Mouse (Mus musculus): ENCODE results near the gene Olfr1218. TPM values are rescaled to one million over a fixed set of nuclear protein-coding genes. Genes with fewer than 3 reads are reported as not detected.
"Not testable (repeated sequence)": the region's sequence is repeated elsewhere in the genome, so short reads cannot be mapped to it uniquely, and the experiment has no call there.

The Olfr1218 gene
- total RNA-seq (2014; fragmentation: Nextera tagmentation) (not detected in 2 replicates), total RNA-seq (2017) (not detected in 2 replicates)

GRCm38 (mm10) chr2:89061087-89061486 is at the start of gene Olfr1218:
TSS of gene Olfr1218 (minus strand) at chr2:89061187.
- ATAC-seq (replicated peaks; ENCODE audit: low FRiP score, low TSS enrichment, poor library complexity, severe bottlenecking): no peak

- ATAC-seq (replicated peaks; ENCODE audit: low FRiP score, low TSS enrichment, poor library complexity, severe bottlenecking): no peak
Measured at GRCm38 (mm10) chr2:89106735-89107134, 45.7 kb upstream of the Olfr1218 start, which contains the start of gene Olfr1220. TSS of gene Olfr1220 (minus strand) at chr2:89106835.

DNA sequence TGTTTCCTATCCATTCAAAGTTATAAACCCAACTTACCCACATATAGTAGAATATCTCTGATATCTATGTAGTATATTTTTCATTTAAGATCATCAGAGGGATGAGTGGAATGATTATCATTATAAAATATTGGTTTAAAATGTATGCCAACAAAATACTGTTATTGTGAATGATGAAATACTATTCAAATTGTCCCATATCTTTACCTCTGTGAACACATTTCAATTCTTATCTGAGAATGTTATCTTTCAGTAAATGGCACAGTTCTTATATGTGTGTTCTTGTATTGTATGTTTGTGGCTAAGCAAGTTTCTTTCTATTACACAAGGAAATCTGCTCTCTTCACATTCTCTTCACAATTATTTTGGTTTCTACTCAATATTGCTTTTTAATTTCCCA is 44.7 kb upstream of the Olfr1218 start:
- no peak for ATAC-seq (replicated peaks; ENCODE audit: low FRiP score, low TSS enrichment, poor library complexity, severe bottlenecking)

DNA sequence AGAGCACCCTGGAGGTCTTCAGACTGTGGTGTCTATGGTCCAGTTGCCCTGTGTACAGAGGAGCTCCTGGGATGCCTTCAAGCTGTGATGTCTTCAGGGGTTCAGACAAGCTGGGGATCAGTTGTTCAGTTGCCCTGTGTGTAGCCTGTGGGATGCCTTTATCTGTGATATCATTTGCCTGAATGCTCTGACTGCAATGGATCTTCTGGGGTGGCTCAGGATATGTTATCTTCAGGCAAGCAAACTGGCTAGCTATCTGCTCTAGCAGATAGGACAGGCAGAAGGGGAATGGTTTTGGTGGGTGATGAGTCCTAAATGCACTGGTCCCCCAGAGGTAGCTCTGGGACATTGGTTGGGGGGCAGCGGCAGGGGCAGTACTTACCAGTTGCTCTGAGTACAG is 32.9 kb upstream of the Olfr1218 start:
- no peak for ATAC-seq (replicated peaks; ENCODE audit: low FRiP score, low TSS enrichment, poor library complexity, severe bottlenecking)

- no peak for ATAC-seq (replicated peaks; ENCODE audit: low FRiP score, low TSS enrichment, poor library complexity, severe bottlenecking)
Measured at GRCm38 (mm10) chr2:89083413-89083812, 22.4 kb upstream of the Olfr1218 start, which contains the start of gene Olfr1219. TSS of gene Olfr1219 (minus strand) at chr2:89083513.

DNA sequence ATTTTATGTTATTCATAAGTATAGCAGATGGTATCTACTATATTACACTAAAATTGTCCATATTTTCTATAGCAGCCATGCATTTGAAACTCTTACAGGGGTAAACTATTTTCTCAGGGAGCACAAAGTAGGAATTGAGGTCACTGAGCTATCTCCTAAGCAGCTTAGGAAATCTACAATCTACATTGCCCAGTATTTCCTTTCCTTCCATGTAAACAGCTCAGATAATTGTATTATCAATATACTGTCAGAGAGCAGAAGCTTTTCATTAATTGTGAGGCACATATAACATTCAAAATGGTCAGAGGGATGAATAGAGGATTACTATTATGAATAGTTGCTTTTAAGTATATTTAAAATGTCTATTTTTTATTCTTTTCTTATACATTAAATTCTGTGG is 20.5 kb upstream of the Olfr1218 start:
- no peak for ATAC-seq (replicated peaks; ENCODE audit: low FRiP score, low TSS enrichment, poor library complexity, severe bottlenecking)

- ATAC-seq (replicated peaks; ENCODE audit: low FRiP score, low TSS enrichment, poor library complexity, severe bottlenecking): no peak
Measured at GRCm38 (mm10) chr2:89031965-89032364, 29.0 kb downstream of the Olfr1218 start, which contains the start of gene Olfr1217. TSS of gene Olfr1217 (minus strand) at chr2:89032065.

GRCm38 (mm10) chr2:89021436-89021835 is 39.6 kb downstream of the Olfr1218 start:
- ATAC-seq (replicated peaks; ENCODE audit: low FRiP score, low TSS enrichment, poor library complexity, severe bottlenecking): not testable (repeated sequence)

GRCm38 (mm10) chr2:89018240-89018639 is 42.7 kb downstream of the Olfr1218 start, which contains the start of gene Olfr1216:
TSS of gene Olfr1216 (minus strand) at chr2:89018340.
- no peak for ATAC-seq (replicated peaks; ENCODE audit: low FRiP score, low TSS enrichment, poor library complexity, severe bottlenecking)

GRCm38 (mm10) chr2:89006873-89007272 is 54.1 kb downstream of the Olfr1218 start, which contains the start of gene Olfr1215:
TSS of gene Olfr1215 (minus strand) at chr2:89006973.
- no peak for ATAC-seq (replicated peaks; ENCODE audit: low FRiP score, low TSS enrichment, poor library complexity, severe bottlenecking)

Other genes with a start within 250 kb of the Olfr1218 start
- gene Olfr1202, start 246.7 kb downstream of the Olfr1218 start, total RNA-seq (2014; fragmentation: Nextera tagmentation): not detected in 2 replicates
- not detected in 2 replicates for gene Olfr1202, start 246.7 kb downstream of the Olfr1218 start, total RNA-seq (2017)
- not detected in 2 replicates for gene Olfr1205, start 231.4 kb downstream of the Olfr1218 start, total RNA-seq (2014; fragmentation: Nextera tagmentation)
- not detected in 2 replicates for gene Olfr1205, start 231.4 kb downstream of the Olfr1218 start, total RNA-seq (2017)
- gene Olfr1204, start 211.9 kb downstream of the Olfr1218 start, total RNA-seq (2014; fragmentation: Nextera tagmentation): not detected in 2 replicates
- gene Olfr1204, start 211.9 kb downstream of the Olfr1218 start, total RNA-seq (2017): not detected in 2 replicates
- gene Olfr1206, start 198.0 kb downstream of the Olfr1218 start, total RNA-seq (2014; fragmentation: Nextera tagmentation): not detected in 2 replicates
- not detected in 2 replicates for gene Olfr1206, start 198.0 kb downstream of the Olfr1218 start, total RNA-seq (2017)
- not detected in 2 replicates for gene Olfr1208, start 158.9 kb downstream of the Olfr1218 start, total RNA-seq (2014; fragmentation: Nextera tagmentation)
- gene Olfr1208, start 158.9 kb downstream of the Olfr1218 start, total RNA-seq (2017): not detected in 2 replicates
- not detected in 2 replicates for gene Olfr1209, start 146.0 kb downstream of the Olfr1218 start, total RNA-seq (2014; fragmentation: Nextera tagmentation)
- gene Olfr1209, start 146.0 kb downstream of the Olfr1218 start, total RNA-seq (2017): not detected in 2 replicates
- gene Olfr1211, start 123.1 kb downstream of the Olfr1218 start, total RNA-seq (2014; fragmentation: Nextera tagmentation): not detected in 2 replicates
- not detected in 2 replicates for gene Olfr1211, start 123.1 kb downstream of the Olfr1218 start, total RNA-seq (2017)
- gene Olfr1212, start 107.2 kb downstream of the Olfr1218 start, total RNA-seq (2014; fragmentation: Nextera tagmentation): not detected in 2 replicates
- not detected in 2 replicates for gene Olfr1212, start 107.2 kb downstream of the Olfr1218 start, total RNA-seq (2017)
- not detected in 2 replicates for gene Gm13762, start 80.9 kb downstream of the Olfr1218 start, total RNA-seq (2014; fragmentation: Nextera tagmentation)
- gene Gm13762, start 80.9 kb downstream of the Olfr1218 start, total RNA-seq (2017): not detected in 2 replicates
- not detected in 2 replicates for gene Olfr1214, start 68.5 kb downstream of the Olfr1218 start, total RNA-seq (2014; fragmentation: Nextera tagmentation)
- gene Olfr1214, start 68.5 kb downstream of the Olfr1218 start, total RNA-seq (2017): not detected in 2 replicates
- not detected in 2 replicates for gene Olfr1215, start 54.2 kb downstream of the Olfr1218 start, total RNA-seq (2014; fragmentation: Nextera tagmentation)
- gene Olfr1215, start 54.2 kb downstream of the Olfr1218 start, total RNA-seq (2017): not detected in 2 replicates
- gene Olfr1216, start 42.8 kb downstream of the Olfr1218 start, total RNA-seq (2014; fragmentation: Nextera tagmentation): not detected in 2 replicates
- not detected in 2 replicates for gene Olfr1216, start 42.8 kb downstream of the Olfr1218 start, total RNA-seq (2017)
- gene Olfr1217, start 29.1 kb downstream of the Olfr1218 start, total RNA-seq (2014; fragmentation: Nextera tagmentation): not detected in 2 replicates
- not detected in 2 replicates for gene Olfr1217, start 29.1 kb downstream of the Olfr1218 start, total RNA-seq (2017)
- not detected in 2 replicates for gene Olfr1219, start 22.3 kb upstream of the Olfr1218 start, total RNA-seq (2014; fragmentation: Nextera tagmentation)
- gene Olfr1219, start 22.3 kb upstream of the Olfr1218 start, total RNA-seq (2017): not detected in 2 replicates
- gene Olfr1220, start 45.6 kb upstream of the Olfr1218 start, total RNA-seq (2014; fragmentation: Nextera tagmentation): not detected in 2 replicates
- not detected in 2 replicates for gene Olfr1220, start 45.6 kb upstream of the Olfr1218 start, total RNA-seq (2017)
- not detected in 2 replicates for gene Olfr1221, start 56.1 kb upstream of the Olfr1218 start, total RNA-seq (2014; fragmentation: Nextera tagmentation)
- gene Olfr1221, start 56.1 kb upstream of the Olfr1218 start, total RNA-seq (2017): not detected in 2 replicates
- not detected in 2 replicates for gene Olfr1222, start 71.9 kb upstream of the Olfr1218 start, total RNA-seq (2014; fragmentation: Nextera tagmentation)
- gene Olfr1222, start 71.9 kb upstream of the Olfr1218 start, total RNA-seq (2017): not detected in 2 replicates
- gene Olfr1223, start 90.4 kb upstream of the Olfr1218 start, total RNA-seq (2014; fragmentation: Nextera tagmentation): not detected in 2 replicates
- gene Olfr1223, start 90.4 kb upstream of the Olfr1218 start, total RNA-seq (2017): not detected in 2 replicates
- gene Olfr1224-ps1, start 102.9 kb upstream of the Olfr1218 start, total RNA-seq (2014; fragmentation: Nextera tagmentation): not detected in 2 replicates
- not detected in 2 replicates for gene Olfr1224-ps1, start 102.9 kb upstream of the Olfr1218 start, total RNA-seq (2017)
- gene Olfr1225, start 113.5 kb upstream of the Olfr1218 start, total RNA-seq (2014; fragmentation: Nextera tagmentation): not detected in 2 replicates
- not detected in 2 replicates for gene Olfr1225, start 113.5 kb upstream of the Olfr1218 start, total RNA-seq (2017)
- not detected in 2 replicates for gene Olfr1226, start 138.9 kb upstream of the Olfr1218 start, total RNA-seq (2014; fragmentation: Nextera tagmentation)
- not detected in 2 replicates for gene Olfr1226, start 138.9 kb upstream of the Olfr1218 start, total RNA-seq (2017)
- not detected in 2 replicates for gene Olfr1228, start 192.9 kb upstream of the Olfr1218 start, total RNA-seq (2014; fragmentation: Nextera tagmentation)
- not detected in 2 replicates for gene Olfr1228, start 192.9 kb upstream of the Olfr1218 start, total RNA-seq (2017)
- not detected in 2 replicates for gene Olfr1229, start 226.8 kb upstream of the Olfr1218 start, total RNA-seq (2014; fragmentation: Nextera tagmentation)
- not detected in 2 replicates for gene Olfr1229, start 226.8 kb upstream of the Olfr1218 start, total RNA-seq (2017)
- not detected in 2 replicates for gene Olfr1230, start 236.1 kb upstream of the Olfr1218 start, total RNA-seq (2014; fragmentation: Nextera tagmentation)
- gene Olfr1230, start 236.1 kb upstream of the Olfr1218 start, total RNA-seq (2017): not detected in 2 replicates
- not detected in 2 replicates for gene Olfr1231, start 245.9 kb upstream of the Olfr1218 start, total RNA-seq (2014; fragmentation: Nextera tagmentation)
- not detected in 2 replicates for gene Olfr1231, start 245.9 kb upstream of the Olfr1218 start, total RNA-seq (2017)

Measured in megakaryocyte-erythroid progenitor cell, adult 5-6 weeks (primary cell).